Mouse (Mus musculus): Measurements from ENCODE around the gene Prss2.
"Not testable (repeated sequence)": the region's sequence is repeated elsewhere in the genome, so short reads cannot be mapped to it uniquely, and the experiment has no call there.

The Prss2 gene

DNA sequence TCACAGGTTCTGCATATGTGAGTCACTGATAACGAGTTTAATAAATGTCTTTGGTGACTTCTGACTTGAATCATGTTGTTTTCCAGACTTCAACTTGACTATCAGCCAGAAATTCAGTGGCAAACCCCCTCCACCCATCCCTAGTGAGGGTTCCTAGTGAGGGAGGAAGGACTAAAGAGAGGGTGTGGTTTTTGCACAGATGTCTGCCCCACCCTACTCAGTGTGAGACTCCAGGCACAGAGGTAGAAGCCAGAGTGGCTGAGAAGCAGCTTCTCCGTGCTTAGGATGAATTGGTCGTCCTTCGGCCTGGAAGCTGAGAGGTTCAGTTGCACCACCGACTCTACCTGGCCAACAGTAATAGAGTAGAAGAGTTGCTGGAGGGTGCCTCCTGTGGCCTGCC is 35.9 kb downstream of the Prss2 start:
- DNase-seq = no peak

DNA sequence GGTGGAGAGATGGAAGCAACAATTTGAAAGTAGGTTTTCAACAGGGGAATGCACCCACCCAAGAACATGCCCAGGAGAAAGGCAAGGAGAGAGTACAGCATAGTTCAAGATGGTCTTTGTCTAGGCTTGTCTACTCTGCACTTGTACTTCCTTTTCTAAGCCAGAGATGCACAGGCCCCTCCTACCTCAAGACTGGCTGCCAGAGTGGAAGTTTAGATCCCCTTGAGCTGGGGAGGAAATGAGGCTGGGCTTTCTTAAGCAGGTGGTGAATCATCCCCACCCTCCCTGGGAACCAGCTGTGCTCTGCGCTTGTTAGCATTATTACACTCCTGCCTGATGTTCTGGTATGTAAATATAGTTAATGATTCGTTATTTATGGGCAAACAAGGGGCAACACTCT is 36.7 kb downstream of the Prss2 start:
- no peak for DNase-seq

DNA sequence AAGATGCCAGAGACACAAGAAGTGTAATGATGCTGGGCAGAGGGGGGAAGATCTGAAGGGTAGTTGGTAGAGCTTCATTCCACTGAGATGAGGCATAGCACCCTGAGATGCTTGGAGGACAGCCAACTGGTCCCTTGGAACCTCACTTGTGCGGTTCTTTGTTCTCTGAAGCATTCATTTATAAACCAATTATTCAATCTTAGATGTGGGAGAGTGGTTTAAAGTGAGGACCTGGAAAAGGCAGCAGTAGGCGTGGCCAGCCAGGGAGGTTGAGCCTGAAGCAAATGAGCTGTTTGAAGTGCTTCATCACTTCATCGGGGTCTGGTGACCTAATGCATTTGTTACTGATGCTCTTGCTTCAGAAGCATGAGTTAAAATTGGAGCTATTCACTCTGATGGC is 37.7 kb downstream of the Prss2 start:
- no peak for DNase-seq

DNA sequence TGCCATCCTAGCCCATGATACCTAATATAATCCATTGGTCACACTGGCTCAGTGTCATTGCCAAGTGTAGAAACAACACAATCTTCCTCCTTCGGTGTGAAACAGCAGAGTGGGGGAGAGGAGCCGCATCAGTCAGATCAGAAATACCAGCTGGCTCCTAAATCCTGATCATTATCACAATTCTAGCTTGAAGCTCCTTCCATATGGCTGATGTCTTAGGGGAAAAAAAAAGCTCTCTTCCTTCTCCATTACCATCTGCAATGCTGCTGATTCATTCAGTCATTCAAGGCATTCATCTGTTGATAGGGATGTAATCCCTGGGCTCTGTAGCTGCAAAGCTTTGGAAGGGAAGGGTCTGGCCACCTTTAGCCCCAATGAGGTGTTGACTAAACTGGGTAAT is 38.7 kb downstream of the Prss2 start:
- no peak for DNase-seq

DNA sequence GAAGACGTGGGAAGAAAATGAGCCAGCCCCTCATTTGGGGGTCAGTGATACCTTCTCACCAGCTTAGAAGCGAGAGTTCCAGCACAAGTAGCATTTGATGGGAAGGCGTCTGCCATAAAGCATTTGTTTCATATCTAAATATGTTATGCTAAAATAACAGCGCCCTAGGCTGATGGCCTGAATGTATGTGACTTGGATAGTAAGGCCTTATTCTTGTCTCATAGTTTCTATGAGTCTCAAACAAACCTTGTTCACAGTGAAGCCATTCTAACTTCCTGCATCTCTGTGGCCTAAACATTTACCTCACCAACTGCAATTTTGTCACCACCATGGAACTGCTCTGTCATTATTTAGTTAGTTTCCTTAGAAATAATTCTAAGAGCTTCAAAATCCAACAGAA is 41.0 kb downstream of the Prss2 start:
- no peak for DNase-seq

DNA sequence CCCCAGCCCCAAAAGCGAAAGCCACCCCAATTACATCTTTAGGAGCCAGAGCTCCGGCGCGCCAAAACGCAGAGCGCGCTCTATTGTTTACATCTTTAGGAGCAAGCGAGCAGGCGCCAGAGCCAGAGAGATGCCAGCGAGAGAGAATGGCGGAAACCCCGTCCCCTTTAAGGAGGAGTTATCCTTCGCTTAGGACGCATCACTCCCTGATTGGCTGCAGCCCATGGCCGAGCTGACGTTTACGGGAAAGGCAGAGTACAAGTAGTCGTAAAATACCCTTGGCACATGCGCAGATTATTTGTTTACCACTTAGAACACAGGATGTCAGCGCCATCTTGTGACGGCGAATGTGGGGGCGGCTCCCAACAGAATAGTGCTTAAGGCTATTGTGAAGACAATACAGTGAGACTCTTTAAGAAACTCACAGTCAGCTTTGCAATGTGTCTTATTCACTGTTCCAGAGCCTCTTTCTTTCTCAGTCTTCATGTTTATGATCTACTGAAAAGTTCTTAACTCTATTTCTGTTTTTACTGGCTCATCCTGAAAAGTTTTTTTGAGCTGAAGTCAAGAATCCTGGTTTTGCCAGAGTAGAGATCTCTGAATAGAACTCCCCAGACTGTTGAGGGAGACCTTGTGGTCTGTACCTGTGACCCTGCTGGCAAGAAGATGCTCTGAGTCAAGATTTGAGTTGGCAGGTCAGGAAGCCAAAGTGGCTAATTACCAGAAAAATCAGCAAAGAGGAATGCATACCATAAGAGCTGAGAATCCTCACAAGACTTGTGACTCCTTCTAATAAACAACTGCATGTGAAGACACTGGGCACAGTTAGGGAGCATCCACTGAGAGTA is 41.7 kb downstream of the Prss2 start:
- not testable (repeated sequence) for DNase-seq

DNA sequence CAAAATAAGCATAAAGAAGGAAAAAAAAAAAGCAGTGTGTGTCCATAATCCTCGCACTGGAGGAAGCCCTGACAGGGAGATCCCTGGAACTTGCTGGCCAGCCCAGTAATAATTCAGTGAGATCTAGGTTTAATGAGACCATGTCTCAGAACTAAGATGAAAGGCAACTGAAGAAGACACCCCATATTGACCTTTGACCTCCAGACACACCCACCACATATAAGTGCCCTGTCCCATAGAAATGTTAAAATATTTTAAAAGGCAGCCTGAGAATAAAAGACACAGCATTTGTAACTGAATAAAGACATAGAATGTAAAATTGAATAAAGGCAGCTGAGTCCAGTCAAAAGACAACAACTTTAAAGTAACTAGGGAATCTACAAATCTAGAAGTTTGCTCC is 43.7 kb downstream of the Prss2 start:
- DNase-seq = no peak

DNA sequence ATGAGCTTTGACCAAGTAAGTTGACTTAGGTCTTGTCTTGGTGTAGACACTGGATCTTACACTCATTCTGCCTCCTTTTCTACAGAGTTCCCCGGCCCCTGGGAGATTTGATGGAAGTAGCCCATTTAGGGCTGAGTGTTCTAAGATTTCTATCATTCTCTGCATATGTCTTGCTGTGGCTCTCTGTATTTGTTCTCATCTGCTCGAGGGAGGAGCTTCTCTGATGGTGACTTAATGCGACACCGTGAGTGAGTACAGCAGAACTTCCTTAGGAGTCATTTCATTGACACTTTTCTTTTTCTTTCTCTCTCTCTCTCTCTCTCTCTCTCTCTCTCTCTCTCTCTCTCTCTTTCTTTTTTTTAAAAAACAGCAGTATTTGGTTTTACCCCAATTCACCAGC is 45.4 kb downstream of the Prss2 start:
- no peak for DNase-seq

DNA sequence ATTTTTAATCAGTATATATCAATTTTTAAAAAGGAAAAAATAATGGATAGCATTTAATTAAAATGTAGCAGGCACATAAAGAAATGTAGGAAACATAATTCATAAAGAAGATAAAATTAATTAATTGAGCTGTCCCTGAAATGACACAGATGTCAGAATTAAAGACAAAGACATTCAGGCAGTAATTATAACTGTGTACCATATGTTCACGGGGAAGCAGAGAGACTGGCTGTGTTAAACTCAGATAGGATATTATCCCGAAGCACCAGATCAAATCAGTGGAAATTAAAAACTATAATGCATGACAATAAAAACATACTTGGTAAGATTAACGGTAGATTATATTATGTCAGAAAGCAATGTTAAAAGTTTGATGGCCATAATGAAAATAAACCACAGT is 47.5 kb downstream of the Prss2 start:
- no peak for DNase-seq
